Mouse (Mus musculus) hindbrain, embryonic 13.5 days (tissue): ENCODE results near the gene Mboat2. TPM values are rescaled to one million over a fixed set of nuclear protein-coding genes. Genes with fewer than 3 reads are reported as not detected.

Source experiments
- ATAC-seq: fragments of 200-750 bp; cut with Nextera tagmentation; 2 replicates; pipeline ENCODE4 v1.8.0; 2017; ENCODE audit warnings: moderate TSS enrichment; ENCODE audit not compliant: low FRiP score
- H3K27ac ChIP-seq: fragments of 300-500 bp; sonication (generic); 2 replicates; pipeline ENCODE4 v1.5.1; 2015; ENCODE audit warnings: inconsistent platforms, mild to moderate bottlenecking, moderate library complexity
- H3K27me3 ChIP-seq: fragments of 300-500 bp; sonication (generic); 2 replicates; pipeline ENCODE4 v1.6.1; 2015; ENCODE audit warnings: mild to moderate bottlenecking, inconsistent platforms
- H3K36me3 ChIP-seq: fragments of 300-500 bp; sonication (generic); 2 replicates; pipeline ENCODE4 v1.6.1; 2015; ENCODE audit warnings: mild to moderate bottlenecking, inconsistent platforms
- H3K4me1 ChIP-seq: fragments of 300-500 bp; sonication (generic); replicated peaks from 2 replicates; pipeline ENCODE4 v1.6.1; 2015; ENCODE audit warnings: inconsistent platforms
- H3K4me2 ChIP-seq: fragments of 300-500 bp; sonication (generic); 2 replicates; pipeline ENCODE4 v1.6.1; 2015; ENCODE audit warnings: inconsistent platforms, mild to moderate bottlenecking, moderate library complexity
- H3K4me3 ChIP-seq: fragments of 300-500 bp; sonication (generic); 2 replicates; pipeline ENCODE4 v1.5.1; 2015; ENCODE audit warnings: mild to moderate bottlenecking, inconsistent platforms
- H3K9ac ChIP-seq: fragments of 300-500 bp; sonication (generic); 2 replicates; pipeline ENCODE4 v1.6.1; 2015; ENCODE audit warnings: mild to moderate bottlenecking, inconsistent platforms
- H3K9me3 ChIP-seq: fragments of 300-500 bp; sonication (generic); 2 replicates; pipeline ENCODE4 v1.6.1; 2016; ENCODE audit warnings: inconsistent platforms
- WGBS: fragments of 180-500 bp; shearing (Covaris S2); methylation state at CpG from one replicate; pipeline ENCODE4 v1.1.7; 2015; 5-methylcytosine and 5-hydroxymethylcytosine counted together
- polyA plus RNA-seq: library from polyadenylated mRNA; unstranded; fragments of >200 nt; fragmentation: Nextera tagmentation; extraction: Ambion mirVana; gene quantifications from 2 replicates; pipeline ENCODE4 v1.2.1, GENCODE M21; 2015

The Mboat2 gene
- polyA plus RNA-seq, 1 experiment from 2014 or later, result 82.0 TPM

DNA sequence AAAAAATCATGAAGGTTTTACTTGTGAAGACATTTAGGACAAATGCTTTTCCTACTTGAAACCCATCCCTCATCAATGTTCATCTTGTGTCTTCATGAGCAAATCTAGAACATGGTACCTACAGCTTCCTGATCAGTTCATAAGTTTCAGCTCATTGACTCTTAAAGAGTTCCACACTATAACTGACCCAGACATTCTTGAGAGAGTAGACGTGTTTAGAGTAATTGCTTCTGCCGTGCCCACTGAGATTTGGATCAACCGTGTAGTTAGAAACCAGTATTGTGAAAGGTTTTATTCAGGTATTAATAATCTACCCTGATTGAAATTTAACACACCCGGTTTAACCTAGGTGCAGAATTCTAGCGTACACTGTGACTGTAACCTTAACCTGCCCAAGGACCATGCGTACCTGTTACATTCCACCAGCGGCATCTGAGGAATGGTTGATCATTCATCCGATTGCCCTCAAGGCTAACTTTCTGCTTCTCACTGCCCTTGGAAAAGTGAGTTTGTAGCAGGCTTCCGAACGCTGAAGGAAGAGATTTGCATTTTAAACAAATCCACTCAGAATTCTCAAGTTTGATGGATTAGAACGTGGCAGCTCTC lies 131.8 kb downstream of the Mboat2 start:
- Histone ChIP-seq H3K4me2 (no peak overlapping the region), H3K4me1 (no peaks in the 10 kb centered on the region), H3K27ac (no peak overlapping the region), H3K9me3 (peaks cover 5% of the 10 kb centered on the region; the same call in 1 of the 2 replicates), H3K36me3 (peaks cover 35% of the 10 kb centered on the region), H3K4me3 (no peak overlapping the region), H3K27me3 (no peaks in the 10 kb centered on the region), H3K9ac (no peak overlapping the region)
- 82% methylated on average over 11 of the region's 11 CpGs for WGBS
- ATAC-seq, result no peak

DNA sequence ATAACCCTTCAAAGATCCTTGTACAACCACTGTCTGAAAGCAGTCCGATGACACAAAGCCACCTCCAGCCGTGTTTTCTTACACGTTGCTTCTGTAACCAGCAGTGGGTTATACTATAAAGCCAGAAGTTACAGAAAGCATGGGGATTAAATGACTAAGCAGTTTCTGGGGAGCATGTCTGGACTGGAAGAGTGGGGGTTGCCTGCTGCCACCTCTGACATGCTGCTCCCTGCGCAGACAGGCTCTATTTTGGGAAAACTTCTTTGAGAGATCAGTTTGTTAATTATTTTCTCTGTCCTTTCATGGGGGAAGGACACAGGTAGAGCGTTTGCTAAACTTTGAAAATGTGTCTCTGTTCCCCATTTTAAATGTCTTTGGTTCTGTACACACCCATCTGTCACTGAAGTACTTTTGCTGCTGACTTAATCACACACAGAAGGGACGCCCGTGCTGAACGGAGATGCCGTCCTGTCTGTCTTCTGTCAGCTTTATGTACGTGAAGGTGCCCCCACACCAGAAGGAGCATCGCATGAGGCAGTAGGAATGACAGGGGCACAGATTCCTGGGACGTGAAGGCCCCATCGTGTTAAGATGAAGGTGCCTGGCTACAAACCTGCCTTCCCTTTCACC lies 132.8 kb downstream of the Mboat2 start:
- peaks cover 5% of the 10 kb centered on the region; the same call in 1 of the 2 replicates for H3K9me3 ChIP-seq
- no peaks in the 10 kb centered on the region for H3K4me1 ChIP-seq
- H3K36me3 ChIP-seq, result peaks cover 25% of the 10 kb centered on the region
- no peak for ATAC-seq
- no peak overlapping the region; the same call in 1 of the 2 replicates for H3K27ac ChIP-seq
- no peak overlapping the region for H3K9ac ChIP-seq
- no peak overlapping the region for H3K4me2 ChIP-seq
- H3K4me3 ChIP-seq, result no peak overlapping the region
- no peaks in the 10 kb centered on the region for H3K27me3 ChIP-seq
- WGBS, result 80% methylated on average over 13 of the region's 13 CpGs

DNA sequence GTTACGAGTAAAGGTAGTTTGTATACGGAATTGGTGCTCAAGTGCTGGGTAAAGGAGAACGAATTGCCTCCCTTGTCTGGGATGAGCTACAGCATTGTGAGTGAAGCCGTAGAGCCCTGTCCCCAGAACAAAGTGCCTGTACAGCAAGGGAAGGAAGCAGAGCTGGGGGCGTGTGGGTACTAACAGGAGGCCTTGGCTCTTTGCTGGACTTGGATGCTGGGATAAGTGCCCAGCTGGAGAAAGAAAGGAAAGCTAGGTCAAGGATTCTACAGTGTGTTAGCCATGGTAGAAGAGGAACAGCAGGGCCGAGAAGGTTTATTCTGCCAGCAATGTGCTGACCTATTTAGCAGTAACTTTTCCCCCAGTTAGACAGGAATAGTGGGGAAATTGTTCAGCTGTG lies 134.7 kb downstream of the Mboat2 start:
- H3K4me3 ChIP-seq, result no peak overlapping the region
- H3K9me3 ChIP-seq, result peaks cover 5% of the 10 kb centered on the region; the same call in 1 of the 2 replicates
- no peaks in the 10 kb centered on the region for H3K4me1 ChIP-seq
- no peak for ATAC-seq
- peaks cover 9% of the 10 kb centered on the region for H3K36me3 ChIP-seq
- H3K9ac ChIP-seq, result no peak overlapping the region
- H3K27ac ChIP-seq, result no peak overlapping the region
- H3K4me2 ChIP-seq, result no peak overlapping the region
- H3K27me3 ChIP-seq, result no peaks in the 10 kb centered on the region
- WGBS, result 88% methylated on average over 6 of the region's 6 CpGs

DNA sequence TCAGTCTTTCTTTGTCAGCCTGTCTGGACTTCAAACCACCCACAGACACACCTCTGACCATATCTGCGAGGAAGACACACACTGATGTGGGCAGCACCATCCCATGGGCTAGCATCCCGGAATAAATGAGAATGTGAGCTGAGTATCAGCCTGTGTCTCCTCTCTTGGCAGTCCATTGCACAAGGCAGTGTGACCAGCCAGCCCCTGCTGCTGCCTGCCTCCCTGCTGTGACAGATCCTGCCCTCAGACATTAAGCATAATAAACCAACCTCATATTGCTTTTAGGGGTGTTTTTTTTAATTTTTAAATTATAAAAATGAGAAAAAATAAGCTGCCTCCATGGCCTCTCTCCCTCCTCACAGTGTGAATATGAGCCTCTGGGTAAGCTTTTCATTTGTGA lies 135.4 kb downstream of the Mboat2 start:
- 95% methylated on average over 2 of the region's 2 CpGs for WGBS
- Histone ChIP-seq H3K4me3 (no peak overlapping the region), H3K9me3 (peaks cover 5% of the 10 kb centered on the region; the same call in 1 of the 2 replicates), H3K36me3 (0 out of 2 replicates have a peak, but pooled peaks cover 3% of the 10 kb centered on the region), H3K4me1 (no peaks in the 10 kb centered on the region), H3K4me2 (no peak overlapping the region), H3K27me3 (no peaks in the 10 kb centered on the region), H3K9ac (no peak overlapping the region), H3K27ac (no peak overlapping the region)
- no peak for ATAC-seq

DNA sequence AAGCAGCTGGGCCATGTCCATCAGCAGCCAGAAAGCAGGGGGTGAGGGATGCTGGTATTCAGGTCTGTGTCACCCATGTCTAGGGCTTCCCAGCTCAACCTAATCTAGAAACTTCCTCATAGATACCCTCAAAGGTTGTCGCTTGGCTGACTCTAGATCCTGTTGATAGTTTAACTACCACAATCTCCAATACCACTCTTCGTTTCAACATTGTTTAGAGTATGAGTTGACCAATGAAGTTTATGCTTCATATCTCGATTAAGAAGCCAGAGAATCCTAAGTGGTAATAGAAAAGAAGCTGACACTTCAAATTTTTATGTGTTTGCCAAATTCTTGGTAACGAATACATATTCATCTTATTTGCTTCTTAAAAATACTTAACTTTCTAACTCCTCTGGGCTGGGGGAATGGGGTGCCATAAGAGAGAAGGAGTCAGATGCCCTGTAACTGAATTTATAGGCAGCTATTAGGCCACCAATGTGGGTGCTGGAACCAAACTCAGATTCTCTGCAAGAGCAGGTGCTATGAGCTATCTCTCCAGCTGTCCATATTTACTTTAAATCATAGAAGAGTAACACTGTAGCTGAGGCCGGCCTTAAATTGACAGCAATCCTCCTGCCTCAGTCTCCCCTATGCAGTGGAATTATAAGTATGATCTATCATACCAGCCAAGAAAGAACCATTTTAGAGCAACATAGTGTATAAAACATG lies 141.0 kb downstream of the Mboat2 start:
- no peak overlapping the region for H3K4me3 ChIP-seq
- peaks cover 7% of the 10 kb centered on the region for H3K4me1 ChIP-seq
- no peak overlapping the region for H3K4me2 ChIP-seq
- no peak overlapping the region for H3K27ac ChIP-seq
- peaks cover 3% of the 10 kb centered on the region; the same call in 1 of the 2 replicates for H3K9me3 ChIP-seq
- no peak for ATAC-seq
- WGBS, result 93% methylated on average over 5 of the region's 5 CpGs
- H3K27me3 ChIP-seq, result no peaks in the 10 kb centered on the region
- no peak overlapping the region for H3K9ac ChIP-seq
- peaks cover 1% of the 10 kb centered on the region; the same call in 1 of the 2 replicates for H3K36me3 ChIP-seq

DNA sequence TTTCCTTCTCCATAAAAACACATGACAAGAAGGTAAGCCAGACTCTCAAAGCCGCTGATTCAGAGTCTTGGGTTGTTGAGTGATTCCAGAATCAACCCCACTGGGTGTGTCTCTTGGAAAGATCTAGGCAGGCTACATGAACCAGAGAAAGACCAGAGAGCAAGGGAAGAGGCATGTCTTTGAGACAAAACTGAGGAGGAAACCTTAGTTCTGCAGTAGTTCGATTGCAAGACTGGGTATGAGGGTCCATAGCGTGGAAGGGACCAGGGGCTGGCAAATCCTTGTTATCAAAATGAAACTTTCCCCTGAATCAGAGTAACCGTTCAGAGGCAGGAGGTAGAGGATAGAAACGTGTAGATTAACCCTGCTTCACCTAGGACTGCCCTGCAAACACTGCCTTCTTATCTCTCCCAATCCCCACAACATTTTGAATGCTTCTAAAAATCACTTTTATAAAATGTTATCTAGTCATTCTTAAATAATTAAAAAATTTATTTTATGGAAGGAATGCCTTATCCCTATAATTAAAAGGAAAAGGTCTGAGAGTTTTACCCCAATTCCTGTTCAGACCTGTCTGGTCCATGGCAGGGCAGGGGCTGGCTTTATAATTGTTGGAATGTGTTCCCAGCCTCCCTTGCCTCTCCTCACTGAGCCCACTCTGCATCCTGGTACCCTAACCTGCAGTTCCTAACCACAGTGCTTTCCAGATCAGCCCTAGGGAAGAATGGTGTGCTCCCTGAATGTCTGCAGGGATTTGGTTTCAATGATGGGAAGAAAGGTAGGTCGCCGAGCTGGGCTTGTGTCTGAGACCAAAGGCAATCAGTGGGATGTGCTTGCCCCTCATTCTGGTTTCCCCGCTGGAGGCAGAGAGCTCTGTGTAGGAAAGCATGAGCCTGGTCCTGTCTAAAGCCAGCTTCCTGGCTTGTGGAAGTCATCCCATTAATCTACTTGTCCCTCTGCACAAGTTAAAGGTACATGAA lies 142.0 kb downstream of the Mboat2 start:
- Histone ChIP-seq H3K4me2 (no peak overlapping the region), H3K36me3 (peaks cover 7% of the 10 kb centered on the region; the same call in 1 of the 2 replicates), H3K9ac (no peak overlapping the region), H3K27me3 (no peaks in the 10 kb centered on the region), H3K4me1 (peaks cover 17% of the 10 kb centered on the region), H3K9me3 (no peaks in the 10 kb centered on the region), H3K27ac (no peak overlapping the region), H3K4me3 (no peak overlapping the region)
- no peak for ATAC-seq
- 75% methylated on average over 8 of the region's 8 CpGs for WGBS

DNA sequence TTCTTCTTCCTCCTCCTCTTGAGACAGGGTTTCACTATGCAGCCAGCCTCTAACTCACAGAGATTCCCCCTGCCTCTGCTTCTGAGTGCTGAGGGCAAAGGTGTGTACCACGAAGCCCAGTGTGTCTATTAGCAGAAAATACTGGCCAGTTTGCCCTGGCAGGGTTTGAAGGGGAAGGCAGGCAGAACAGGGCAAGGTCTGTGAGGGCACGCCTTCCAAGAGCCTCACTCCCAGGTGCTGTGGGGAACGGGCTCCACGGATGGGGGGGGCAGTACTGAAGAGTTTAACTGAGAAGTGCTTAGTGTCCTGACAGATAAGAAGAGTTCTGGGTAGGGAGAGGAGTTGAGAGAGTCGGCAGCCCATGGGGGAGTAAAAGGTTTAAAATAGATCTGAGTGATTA lies 142.9 kb downstream of the Mboat2 start:
- WGBS, result 77% methylated on average over 5 of the region's 5 CpGs
- Histone ChIP-seq H3K9me3 (no peaks in the 10 kb centered on the region), H3K4me1 (peaks cover 17% of the 10 kb centered on the region), H3K36me3 (peaks cover 7% of the 10 kb centered on the region; the same call in 1 of the 2 replicates), H3K4me3 (no peak overlapping the region), H3K9ac (no peak overlapping the region), H3K4me2 (no peak overlapping the region), H3K27ac (no peak overlapping the region), H3K27me3 (no peaks in the 10 kb centered on the region)
- ATAC-seq, result no peak

DNA sequence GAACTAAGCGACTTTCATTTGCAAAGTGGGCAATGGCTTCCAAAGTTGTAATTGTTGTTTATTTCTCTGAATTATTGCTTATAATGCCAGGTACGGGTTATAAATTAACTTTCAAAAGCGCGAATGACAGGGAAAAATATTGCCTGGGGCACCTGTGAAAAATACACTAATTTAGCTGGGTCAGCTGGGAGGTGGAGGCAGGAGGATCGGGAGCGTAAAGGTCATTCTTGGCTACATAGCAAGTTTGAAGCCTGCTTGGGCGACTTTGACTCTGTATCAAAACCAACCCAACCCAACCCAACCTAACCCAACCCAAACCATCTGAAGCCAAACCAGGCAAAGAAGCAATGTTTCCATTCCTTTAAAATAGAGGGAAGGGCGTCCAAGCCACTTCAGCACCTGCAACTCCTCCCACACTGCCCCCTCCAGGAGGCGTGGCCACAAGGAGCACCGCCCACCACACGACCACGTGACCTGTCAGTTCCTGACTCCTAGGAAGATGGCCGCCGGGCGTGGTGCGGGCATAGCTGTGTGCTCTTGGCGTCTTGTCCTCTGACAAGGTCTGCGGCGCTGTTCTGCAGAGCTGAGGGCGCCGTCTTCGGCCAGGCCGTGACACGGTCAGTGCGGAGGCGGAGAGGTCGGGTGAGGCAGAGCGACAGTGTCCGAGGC lies 143.9 kb downstream of the Mboat2 start, which contains the start of gene Kidins220:
Gene Kidins220, plus strand, starts transcription at position 480 of the 669 bp plus-strand sequence.
- ATAC-seq, result peak; percentile 92
- 17% methylated on average over 29 of the region's 29 CpGs for whole genome bisulfite sequencing
- no peaks in the 10 kb centered on the region for H3K9me3 ChIP-seq
- H3K27me3 ChIP-seq, result no peaks in the 10 kb centered on the region
- peak within 1 kb of the TSS; percentile 91 for H3K9ac ChIP-seq
- peak within 1 kb of the TSS; percentile 57 for H3K4me2 ChIP-seq
- peaks cover 7% of the 10 kb centered on the region; the same call in 1 of the 2 replicates for H3K36me3 ChIP-seq
- peak within 1 kb of the TSS; percentile 88 for H3K4me3 ChIP-seq
- H3K27ac ChIP-seq, result peak within 1 kb of the TSS; percentile 97
- H3K4me1 ChIP-seq, result peaks cover 21% of the 10 kb centered on the region

DNA sequence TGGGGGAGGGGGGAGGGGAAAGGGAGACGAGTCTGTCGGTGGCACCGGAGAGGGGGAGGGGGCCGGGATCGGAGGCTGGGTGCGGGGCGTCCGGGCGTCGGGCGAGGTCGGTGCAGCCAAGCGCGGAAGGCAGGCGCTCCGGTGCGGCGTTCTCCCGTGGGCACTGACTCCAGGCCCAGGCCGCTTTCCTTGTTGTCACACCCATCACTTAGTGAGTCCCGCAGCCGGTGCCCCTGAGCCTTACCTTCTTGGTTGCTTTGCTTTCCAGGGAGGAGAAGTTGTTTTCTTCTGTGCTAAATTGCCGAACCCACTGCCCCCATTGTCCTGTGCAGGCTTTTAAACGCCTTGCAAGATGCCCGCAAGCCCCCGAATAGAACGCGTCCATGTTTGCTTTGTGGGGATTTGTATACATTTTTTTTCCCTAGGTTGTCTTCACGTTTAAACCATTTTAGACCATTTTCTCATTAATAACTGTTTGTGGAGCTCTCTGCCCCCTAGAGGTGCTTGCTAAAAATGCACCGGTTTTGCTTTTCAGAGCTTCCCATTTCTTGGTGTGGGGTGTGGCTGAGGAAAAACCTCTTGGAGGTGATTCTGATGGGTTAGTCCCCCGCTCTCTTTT lies 144.5 kb downstream of the Mboat2 start:
- peak overlapping the region; percentile 88 for H3K4me3 ChIP-seq
- ATAC-seq, result peak; percentile 80
- no peaks in the 10 kb centered on the region for H3K27me3 ChIP-seq
- peaks cover 7% of the 10 kb centered on the region; the same call in 1 of the 2 replicates for H3K36me3 ChIP-seq
- H3K9ac ChIP-seq, result peak overlapping the region; percentile 91
- WGBS, result under 1% methylated on average over 31 of the region's 31 CpGs
- H3K4me1 ChIP-seq, result peaks cover 21% of the 10 kb centered on the region
- no peaks in the 10 kb centered on the region for H3K9me3 ChIP-seq
- H3K27ac ChIP-seq, result peak overlapping the region; percentile 97
- peak overlapping the region; percentile 57 for H3K4me2 ChIP-seq

DNA sequence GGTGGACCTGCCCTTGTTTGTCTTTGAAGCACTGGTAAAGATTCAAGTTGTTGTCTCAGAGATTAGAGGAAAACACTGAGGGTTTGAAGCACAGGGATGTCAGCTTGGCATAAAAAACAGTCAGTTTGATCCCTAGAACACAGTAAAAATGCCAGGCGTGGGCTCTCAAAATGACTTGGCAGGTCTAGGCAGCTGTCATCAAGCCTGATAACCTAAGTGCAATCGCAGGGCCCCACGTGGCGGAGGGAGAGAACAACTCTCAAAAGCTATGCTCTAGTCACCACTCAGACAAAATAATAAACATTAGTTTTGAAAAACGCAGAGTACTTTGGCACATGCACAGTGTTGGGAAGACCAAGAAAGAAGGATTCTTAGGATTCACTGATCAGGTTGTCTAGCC lies 154.5 kb downstream of the Mboat2 start:
- 89% methylated on average over 5 of the region's 5 CpGs for WGBS
- H3K27ac ChIP-seq, result no peak overlapping the region
- H3K9ac ChIP-seq, result no peak overlapping the region
- H3K4me1 ChIP-seq, result peaks cover 7% of the 10 kb centered on the region
- H3K9me3 ChIP-seq, result no peaks in the 10 kb centered on the region
- ATAC-seq, result no peak
- H3K36me3 ChIP-seq, result peaks cover 69% of the 10 kb centered on the region
- no peak overlapping the region for H3K4me3 ChIP-seq
- no peak overlapping the region for H3K4me2 ChIP-seq
- H3K27me3 ChIP-seq, result no peaks in the 10 kb centered on the region

DNA sequence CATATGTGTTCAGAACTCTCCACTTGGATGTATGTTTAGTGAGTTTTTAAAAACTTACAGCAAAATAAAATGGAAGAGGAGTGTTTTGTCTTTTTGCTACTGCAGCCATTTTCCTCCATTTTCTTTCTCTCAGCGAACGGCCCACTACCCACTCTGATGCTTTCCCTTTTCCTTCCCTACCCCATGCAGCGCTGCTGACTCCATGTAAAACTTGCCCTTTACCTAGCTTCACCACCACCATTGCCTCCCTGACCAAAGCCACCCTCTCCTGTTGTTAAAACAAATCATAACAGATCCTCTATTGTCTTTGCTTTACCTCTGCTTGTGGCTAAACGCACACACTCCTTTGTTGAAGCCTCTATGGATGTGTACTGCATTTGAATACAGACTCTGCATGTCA lies 164.7 kb downstream of the Mboat2 start:
- no peaks in the 10 kb centered on the region for H3K4me1 ChIP-seq
- WGBS, result 87% methylated on average over 4 of the region's 4 CpGs
- H3K36me3 ChIP-seq, result peaks cover 93% of the 10 kb centered on the region
- no peak overlapping the region for H3K4me2 ChIP-seq
- ATAC-seq, result no peak
- no peak overlapping the region for H3K27ac ChIP-seq
- no peaks in the 10 kb centered on the region for H3K27me3 ChIP-seq
- no peak overlapping the region for H3K9ac ChIP-seq
- no peaks in the 10 kb centered on the region for H3K9me3 ChIP-seq
- H3K4me3 ChIP-seq, result no peak overlapping the region
